Mouse (Mus musculus) megakaryocyte-erythroid progenitor cell, adult 5-6 weeks (primary cell): ENCODE results near the gene Klhl6. TPM values are rescaled to one million over a fixed set of nuclear protein-coding genes. Genes with fewer than 3 reads are reported as not detected.

Experiments used
- total RNA-seq, 2 experiments: library from RNA; stranded (forward) in 1 of 2; stranded (reverse) in 1 of 2; fragments of 200-1000, 215-1000 nt in 1 of 2; fragments of >200 nt in 1 of 2; fragmentation: Nextera tagmentation in 1 of 2; gene quantifications; 2 replicates each; pipeline ENCODE4 v1.2.3; 2014 to 2017

Klhl6 gene
- total RNA-seq, 2 experiments from 2014 or later = 37.8 to 39.5 TPM

Other genes starting within 250 kb of the Klhl6 start
- 1.1 and 2.0 TPM in 2 replicates for gene B3gnt5, start 222.8 kb downstream of the Klhl6 start, total RNA-seq (2014; fragmentation: Nextera tagmentation)
- 2.0 and 2.2 TPM in 2 replicates for gene B3gnt5, start 222.8 kb downstream of the Klhl6 start, total RNA-seq (2017)
- gene Klhl24, start 114.5 kb upstream of the Klhl6 start, total RNA-seq (2014; fragmentation: Nextera tagmentation) = 29.1 and 33.2 TPM in 2 replicates
- 38.5 and 70.6 TPM in 2 replicates for gene Klhl24, start 114.5 kb upstream of the Klhl6 start, total RNA-seq (2017)
- gene Yeats2, start 158.0 kb upstream of the Klhl6 start, total RNA-seq (2014; fragmentation: Nextera tagmentation) = 35.9 and 67.2 TPM in 2 replicates
- gene Yeats2, start 158.0 kb upstream of the Klhl6 start, total RNA-seq (2017) = 22.8 and 39.8 TPM in 2 replicates